Mouse (Mus musculus) kidney, adult 9 months (tissue): ENCODE results near the gene Npw.
"Not testable (repeated sequence)": the region's sequence is repeated elsewhere in the genome, so short reads cannot be mapped to it uniquely, and the experiment has no call there.

ENCODE experiments used
- DNase-seq: peaks from one replicate; pipeline ENCODE4 v3.0.0; 2022

The Npw gene

DNA sequence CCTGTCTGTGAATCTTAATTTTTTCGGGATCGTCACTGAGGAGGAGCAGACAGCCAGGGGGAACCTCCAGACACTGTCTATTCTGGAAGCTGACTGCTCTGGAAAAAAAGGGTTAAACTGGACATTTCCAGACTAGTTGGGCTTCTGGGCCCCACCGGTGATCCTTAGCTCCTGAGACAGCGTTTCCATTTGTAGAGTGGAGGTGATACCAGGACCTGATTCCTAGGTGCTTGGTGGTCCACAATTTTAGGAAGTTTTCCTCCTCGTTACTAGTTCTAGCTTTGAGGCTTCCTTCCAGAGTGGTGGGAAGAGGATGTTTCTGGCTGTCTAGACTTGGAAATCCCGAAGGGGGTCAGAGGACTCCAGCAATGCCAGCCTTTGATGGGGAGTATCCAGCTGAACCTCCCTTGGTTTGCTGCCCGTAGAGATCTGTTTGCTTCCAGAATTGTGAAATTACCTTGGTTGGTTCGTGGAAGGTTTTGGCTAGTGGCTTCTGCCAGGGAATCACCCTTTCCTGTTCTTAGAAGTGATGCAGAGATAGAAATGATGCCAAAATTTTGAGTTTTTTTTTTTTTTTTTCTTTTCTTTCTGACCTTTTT, 12.1 kb upstream of the Npw start:
- DNase-seq, result no peak

DNA sequence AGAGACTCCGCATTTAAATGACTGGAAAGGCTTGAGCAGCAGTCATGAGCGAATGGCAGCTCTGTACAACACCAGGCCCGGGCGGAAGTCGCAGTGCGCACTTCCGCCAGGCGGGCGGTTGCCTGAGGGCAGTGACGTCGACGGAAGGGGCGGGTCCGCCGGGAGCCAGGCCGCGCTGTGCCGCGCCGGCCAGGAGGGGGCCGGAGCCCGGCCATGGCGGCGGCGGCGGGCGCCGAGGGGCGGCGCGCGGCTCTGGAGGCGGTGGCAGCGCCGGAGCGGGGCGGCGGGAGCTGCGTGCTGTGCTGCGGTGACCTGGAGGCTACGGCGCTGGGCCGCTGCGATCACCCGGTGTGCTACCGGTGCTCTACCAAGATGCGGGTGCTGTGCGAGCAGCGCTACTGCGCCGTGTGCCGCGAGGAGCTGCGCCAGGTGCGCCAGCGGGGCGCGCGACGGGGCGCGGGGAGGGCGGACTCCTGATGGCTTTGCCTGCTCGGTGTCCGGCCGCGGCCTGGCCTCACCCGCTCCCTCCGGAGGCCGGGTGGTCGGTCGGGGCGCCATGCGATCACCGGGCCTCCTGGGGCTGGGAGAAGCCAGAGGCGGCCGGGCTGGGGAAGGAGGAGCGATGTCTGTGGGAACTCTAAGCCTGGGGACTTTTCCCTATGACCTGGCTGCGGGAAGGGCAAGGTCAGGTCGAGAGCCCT, 11.4 kb upstream of the Npw start, which contains the start of gene Zfp598:
Zfp598 (plus strand) TSS at position 143 of the 701 bp plus-strand sequence.
- DNase-seq, result peak; percentile 94

DNA sequence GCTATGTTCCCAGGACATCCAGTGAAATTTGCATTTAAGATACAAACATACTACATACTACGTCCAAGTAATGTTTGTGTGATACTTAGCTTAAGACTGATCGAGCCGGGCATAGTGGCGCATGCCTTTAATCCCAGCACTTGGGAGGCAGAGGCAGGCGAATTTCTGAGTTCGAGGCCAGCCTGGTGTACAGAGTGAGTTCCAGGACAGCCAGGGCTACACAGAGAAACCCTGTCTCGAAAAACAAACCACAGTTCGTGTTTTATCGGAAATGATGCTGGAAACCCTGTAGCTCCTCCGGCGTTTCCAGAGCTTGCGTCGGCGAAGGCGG, 10.9 kb upstream of the Npw start:
- DNase-seq, result not testable (repeated sequence)

DNA sequence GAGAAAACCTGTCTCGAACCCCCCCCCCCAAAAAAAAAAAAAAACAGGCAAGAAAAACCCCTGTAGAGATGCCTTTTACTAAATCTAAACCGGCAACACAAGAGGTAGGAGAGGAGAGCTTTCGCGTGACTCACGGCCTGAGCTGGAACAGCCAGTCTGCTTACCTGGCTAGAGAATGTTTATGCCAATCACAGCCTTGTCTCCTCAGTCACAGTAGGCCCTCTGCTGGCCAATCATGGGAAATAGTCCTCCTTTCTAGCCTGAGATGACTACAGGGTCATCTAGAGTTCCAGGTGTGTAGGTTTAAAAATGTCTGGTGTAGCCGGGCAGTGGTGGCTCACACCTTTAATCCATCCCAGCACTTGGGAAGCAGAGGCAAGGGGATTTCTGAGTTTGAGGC, 9.2 kb upstream of the Npw start:
- DNase-seq, result peak; percentile 85

DNA sequence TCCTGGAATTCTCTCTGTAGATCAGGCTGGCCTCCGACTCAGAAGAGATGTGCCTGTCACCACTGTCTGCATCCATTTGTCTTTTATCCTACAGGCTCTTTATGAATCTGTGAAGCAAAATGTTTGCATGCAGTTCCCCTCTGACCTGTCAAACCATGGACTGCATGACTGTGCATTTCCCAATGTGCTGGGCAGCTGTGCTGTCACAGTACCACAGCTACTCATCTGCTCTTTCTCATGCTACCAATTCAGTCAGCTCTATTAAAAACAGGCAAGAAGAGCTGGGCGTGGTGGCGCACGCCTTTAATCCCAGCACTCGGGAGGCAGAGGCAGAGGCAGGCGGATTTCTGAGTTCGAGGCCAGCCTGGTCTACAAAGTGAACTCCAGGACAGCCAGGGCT, 8.8 kb upstream of the Npw start:
- not testable (repeated sequence) for DNase-seq

DNA sequence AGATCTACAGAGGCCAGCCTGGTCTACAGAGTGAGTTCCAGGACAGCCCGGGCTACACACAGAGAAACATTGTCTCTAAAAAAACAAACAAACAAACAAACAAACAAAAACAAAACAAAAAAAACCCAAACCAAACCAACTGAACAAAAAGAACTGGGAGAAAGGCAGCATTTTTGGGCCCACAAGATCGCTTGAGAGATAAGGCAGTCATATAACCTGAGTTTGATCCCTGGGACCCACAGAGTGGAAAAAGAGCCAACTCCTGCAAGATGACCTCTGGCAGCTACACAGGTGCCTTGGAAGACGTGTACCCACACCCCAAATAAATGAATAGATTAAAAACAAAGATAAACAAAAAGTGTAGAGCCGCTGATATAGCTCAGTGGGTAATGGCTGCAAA, 3.3 kb downstream of the Npw start:
- DNase-seq, result no peak

DNA sequence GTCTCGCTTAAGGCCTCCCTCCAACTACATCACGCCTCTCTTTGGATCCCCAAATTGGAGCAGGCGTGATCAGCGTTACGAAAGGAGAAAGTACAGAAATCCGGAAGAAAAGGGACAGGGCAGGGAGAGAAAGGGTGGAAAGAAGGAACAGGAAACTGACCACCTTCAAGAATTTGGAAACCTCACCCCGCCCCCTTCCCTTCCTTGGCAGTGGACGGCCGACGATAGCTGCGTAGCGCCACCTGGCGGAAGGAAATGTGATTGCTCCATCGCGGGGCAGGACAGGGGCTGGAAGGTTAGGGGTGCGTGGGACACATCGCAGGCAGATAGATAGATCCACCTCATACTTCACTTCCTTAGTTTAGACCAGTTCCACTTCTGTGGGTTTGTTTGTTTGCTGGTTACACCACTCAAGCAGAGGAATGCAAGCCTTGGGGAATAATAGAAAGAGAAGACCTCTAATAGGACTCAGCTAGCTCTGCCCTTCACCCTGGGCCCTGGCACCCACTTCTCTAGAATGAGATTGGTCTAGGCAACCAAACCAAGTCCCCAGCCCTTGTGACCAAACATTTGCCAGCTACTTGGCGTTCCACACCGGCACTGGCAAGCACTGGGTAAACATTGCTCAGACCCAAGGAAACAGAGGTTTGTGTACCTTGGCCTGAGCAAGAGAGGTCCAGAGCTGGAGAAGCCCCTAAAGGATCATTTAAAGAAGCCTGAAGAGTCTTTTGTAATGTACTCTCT, 4.1 kb downstream of the Npw start:
- peak; percentile 73 for DNase-seq

DNA sequence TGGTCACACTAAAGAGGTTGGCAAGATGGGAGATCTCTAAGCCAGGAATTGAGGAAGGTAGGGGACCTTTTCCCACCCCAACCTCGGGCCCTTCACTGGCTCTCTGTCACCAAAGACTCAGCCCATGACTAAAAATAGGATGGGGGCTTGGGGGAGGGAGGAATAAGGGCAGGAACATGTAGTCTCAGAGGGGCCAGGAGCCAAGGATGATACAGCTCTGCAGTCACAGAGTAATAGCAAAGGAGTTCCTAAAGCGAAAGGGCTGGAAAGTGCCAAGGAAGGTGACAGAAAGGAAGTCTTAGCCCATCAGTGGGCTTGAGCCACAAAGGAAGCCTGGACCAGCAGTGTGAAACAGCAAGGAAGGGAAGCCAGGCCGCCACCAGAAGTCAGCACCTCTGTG, 6.4 kb downstream of the Npw start:
- DNase-seq, result no peak

DNA sequence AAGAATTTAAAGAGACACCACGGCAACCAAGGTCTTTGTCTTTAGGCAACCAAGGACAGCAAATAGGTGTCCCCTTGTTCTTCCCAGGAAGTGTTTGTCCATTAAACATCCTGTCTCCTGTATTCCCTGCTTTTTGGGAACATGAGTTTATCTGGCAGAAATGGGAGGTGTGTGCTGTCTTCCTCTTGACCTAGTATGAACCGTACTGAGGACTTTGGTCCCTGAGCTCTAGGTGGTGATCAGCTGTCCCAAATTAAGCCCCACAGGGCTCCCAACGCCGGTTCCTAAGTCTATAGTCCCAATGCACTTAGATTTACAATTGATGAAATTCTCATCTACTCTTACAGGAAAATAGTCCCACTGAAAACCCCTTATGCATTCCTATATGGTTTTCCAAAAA, 7.5 kb downstream of the Npw start:
- no peak for DNase-seq

DNA sequence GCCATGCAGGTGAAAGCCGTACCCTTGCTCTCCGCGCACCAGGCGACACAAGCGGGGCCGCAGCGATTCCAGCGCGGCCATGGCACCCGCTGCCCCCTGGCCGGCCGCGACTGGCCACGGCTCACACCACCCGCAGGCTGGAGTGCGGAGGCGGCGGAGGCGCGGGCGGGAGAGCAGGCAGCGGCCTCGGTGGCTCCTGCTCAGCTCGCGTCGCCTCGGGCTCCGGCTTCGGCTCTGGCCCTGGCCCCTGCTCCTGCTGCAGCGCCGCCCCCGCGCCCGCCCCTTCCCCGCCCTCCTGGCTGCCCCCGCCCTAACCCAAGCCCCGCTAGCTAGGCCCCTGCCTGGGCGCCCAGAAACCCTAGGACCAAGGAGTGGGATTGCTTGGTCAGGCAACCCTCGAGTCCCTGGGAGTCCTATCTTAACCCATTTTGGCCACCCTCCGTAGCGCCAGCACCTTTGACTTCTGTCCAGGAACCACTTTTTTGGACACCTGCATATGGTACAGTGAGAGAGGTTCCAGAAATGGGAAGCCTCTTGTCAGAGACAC, 8.1 kb downstream of the Npw start, which contains the start of gene Slc9a3r2:
Slc9a3r2 (minus strand) TSS at position 258 of the 547 bp plus-strand sequence.
- peak; percentile 51 for DNase-seq

DNA sequence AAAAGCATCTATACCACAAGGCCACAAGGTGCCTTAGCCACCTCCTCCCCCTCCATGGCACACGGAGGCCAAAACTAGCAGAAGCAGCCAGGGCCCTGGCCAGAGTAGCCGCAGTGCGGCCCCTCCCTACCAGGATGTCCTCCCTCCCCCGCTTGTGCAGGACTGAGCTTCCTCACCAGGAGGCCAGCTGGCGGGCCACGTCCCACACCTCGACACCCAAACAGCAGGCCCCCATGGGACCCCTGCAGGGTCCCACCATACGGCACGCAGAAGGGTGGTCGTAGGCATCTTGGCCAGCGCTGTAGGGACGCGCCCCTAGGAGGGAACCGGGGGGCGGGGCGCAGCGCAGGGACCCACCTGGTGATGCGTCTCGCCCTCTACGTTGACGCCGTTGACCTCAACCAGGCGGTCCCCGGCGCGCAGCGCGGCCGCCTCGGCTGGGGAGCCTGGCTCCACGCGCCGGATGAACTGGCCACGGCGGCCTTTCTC, 8.6 kb downstream of the Npw start:
- peak; percentile 61 for DNase-seq

DNA sequence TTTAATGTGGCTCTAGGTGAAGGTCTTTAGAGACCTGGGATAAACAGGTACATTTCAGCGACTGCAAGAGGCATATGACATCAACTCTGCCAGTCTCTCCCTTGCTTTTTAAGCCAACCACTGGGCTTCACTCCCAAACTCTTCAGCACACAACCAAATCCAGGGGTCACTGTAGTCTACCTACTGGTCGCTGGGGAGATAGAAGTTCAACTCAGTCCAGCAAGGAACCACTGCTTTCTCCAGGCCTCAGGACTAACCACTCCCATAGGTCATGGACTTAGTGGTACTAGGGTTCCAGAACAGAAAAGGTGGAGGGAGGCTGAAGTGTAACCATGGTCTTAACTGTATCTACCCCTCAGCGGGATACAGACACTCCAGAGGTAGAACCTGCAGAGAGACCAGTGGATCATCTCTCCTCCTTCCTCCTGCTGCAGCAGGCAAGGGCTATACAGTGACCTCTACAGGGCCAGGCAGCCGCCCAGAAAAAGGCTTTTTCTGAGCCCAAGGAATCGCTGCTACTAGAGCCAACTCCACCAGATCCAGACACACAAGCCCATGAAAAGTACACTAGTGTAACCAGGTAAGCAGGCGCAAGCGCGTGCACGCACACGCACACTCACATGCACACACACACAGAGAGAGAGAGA, 9.4 kb downstream of the Npw start:
- DNase-seq, result no peak

DNA sequence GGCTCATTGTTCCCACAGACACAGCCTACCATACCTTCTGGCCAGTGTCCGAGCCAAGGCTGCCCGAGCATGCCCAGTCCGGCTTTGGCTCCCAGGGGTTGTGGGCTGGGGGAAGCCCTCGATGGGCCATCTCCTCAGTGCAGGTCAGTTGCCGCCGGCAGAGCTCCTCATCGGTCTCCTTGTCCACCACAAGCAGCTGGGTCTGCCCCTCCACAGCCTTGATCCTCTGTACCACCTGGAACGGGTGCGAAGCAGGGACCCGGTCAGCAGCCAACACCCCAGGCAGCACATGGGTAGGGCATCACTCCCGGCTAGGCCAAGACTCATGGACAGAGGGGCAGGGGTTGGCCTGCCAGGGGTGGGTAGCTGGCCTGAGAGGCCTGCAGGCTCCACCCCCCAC, 10.8 kb downstream of the Npw start:
- DNase-seq, result no peak

DNA sequence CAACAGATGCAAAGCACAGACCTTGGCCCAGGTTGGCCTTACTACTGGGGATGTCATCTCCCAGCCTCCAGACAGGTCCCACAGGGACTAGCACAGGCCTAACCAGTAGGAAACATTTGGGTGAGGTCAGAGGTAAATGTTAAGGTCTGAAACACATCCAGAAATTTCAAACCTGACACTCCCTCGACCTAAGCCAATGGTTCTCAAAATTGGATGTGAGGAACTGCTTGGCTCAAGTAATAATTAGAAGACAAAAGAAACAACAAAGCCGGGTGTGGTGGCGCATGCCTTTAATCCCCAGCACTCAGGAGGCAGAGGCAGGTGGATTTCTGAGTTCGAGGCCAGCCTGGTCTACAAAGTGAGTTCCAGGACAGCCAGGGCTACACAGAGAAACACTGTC, 11.9 kb downstream of the Npw start:
- DNase-seq, result no peak

DNA sequence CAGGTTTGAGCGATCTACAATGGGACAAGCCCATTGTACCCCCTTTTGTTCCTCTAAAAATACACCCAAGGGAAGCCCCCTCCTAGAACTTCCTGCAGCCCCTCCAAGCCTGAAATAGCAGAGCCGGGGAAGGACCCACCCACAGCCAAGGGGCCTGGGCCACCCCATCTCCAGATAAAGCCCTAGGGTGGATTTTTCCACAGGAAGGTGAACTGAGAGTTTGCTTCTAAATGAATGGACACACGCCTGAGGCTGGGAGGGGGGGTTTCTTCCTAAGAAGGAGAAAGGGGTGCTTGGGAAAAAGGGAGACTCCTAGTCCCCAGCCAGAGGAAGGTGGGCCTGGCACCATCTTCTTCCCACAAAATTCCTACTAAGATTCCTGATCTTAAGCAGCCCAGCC, 12.3 kb downstream of the Npw start:
- DNase-seq, result peak; percentile 48

DNA sequence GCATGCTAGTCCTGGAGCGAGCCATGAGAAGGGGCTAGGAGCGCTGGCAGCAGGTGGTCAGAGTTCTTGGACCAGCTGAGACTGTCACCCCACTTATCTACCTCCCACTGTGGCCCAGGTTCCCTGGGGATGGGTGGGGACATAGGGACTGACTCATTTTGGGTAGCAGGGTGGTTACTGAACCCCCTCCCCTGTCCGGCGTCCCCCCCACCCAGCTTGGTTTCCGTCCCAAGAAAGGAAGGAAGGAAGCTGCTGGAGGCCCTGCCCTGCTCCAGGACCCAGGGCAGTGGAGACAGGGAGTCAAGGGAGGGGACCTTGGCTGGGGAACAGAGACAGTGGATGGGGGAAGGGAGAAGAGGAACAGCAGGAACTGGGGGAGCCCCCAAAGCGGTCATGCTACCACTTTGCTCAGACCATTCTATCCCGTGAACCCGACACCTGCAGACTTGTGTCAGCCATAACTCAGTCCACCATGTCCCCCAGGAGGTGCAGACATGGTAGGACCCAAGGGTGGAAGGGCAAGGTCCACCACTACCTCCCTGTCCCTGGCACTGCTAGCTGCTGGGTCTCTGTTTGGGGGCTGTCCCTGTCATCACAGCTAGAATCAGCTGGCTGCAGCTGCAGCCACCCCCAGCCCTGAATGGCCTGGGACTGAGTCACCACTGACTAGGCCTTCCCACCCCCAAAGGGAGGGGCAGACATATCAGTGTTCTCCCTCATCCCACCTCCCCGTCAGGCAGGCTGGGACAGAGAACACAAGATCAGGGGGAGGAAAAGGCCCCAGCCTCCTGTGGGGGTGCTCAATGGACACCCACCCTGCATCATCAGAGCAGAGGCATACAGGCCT, 13.2 kb downstream of the Npw start:
- peak; percentile 61 for DNase-seq

DNA sequence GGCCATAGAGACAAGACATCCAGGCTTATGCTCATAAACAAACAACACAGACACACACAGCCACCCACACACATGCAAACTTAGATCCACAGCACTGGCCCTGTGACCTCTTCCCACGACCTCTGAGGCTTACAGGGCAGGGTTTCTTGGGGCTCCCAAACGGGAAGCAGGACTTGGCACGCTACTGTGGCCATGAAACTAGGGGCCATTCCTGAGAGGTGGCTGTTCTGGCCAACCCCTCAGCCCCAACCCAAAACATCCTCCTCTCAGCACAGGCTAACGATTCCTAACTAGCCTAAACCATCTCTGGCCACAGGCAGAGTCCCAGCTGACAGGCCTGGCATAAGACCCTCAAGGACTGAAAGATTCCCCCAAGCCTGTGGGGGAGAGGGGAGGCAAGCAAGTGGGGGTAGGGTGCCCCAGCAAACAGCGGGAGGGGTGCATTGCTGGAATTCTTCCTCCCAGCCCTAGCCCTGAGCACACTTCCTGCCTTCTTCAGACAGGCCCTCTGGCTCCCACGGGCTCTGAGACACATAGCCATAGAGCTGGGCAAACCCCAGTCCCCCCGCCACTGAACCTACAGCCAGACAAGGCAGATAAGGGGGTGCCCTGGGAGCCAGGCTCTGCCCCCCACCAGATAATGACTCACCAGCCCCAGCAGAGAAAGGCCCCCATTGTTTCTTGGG, 14.1 kb downstream of the Npw start:
- DNase-seq, result peak; percentile 44

DNA sequence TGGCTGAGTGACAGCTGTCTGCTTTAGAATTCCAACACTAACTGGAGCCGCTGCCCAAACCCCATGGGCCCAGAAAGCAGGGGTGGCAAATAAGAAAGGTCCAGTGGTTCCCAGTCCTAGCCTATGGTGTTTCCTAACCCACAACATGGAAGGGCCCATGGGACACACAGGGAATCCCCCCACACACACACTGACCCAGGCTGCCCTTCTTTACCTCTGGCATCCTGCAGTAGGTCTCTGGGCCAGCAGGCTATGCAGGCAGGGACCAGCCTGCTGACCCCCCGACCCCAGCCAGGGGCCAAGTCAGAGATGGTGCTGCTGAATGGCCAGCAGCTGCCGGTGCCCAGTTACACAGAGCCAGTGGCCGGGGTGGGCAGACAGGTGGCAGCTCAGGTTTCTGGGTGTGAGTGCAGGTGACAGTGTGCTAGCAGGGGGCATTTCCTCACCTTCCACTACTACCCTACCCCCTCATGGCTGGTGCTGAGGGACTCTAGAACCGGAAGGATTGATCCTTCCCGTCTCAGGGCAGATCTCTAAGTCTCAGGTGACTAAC, 15.4 kb downstream of the Npw start:
- DNase-seq, result no peak

DNA sequence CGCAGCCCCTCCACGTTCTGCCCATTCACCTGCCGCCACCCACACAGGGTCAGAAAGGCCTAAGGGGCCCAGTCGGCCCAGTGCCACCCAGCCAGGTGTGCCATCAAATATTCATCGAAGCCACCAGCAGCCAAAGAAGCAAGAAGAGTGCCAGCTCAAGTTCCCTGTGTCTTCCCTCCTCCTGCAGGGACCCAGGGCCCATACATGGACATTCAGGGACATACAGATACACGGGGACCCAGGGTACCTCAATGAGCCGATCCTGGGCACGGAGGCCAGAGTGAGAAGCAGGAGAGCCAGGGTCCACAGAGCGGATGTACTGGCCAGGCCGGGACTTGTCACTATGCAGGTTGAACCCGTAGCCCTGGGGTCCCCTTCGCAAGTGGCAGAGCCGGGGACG, 16.3 kb downstream of the Npw start:
- no peak for DNase-seq

DNA sequence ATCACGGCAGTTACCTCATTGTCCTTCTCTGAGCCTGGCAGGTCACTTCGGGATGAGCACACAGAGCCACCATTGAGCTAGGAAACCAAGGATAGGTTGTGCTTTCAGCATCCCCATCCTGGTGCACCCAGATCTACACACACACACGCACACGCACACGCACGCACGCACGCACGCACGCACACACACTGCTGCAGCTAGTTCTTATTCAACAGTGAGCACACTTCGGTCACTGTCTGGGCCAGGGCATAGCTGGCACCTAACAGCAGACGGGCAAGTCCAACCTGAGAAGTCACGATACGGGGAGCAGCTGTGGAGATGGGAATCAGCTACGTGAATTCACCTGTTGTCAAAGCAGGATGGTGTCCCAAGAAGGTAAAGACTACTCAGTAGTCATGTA, 17.7 kb downstream of the Npw start:
- DNase-seq, result no peak

DNA sequence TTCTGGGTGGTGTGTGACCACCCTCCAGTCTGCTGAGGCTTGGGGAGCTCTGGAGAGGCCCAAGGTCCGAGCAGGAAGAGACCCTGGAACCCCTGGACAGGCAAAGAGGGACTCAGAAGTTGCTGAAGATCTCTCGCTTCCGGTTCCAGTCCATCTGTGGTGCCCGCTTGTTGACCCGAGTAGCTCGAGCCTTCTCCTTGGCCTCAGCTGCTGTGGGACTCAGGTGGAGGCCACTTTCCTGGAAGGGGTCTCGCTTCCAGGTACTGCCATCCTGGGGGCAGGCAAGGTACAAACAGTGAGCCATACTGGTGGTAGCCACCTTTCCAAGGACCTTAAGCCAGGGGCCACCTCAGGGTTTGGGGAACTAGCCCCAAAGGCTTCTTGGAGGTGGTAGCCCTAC, 18.1 kb downstream of the Npw start:
- no peak for DNase-seq
